ENCODE assay signal across 8 mouse cellular contexts in genomic region chr12:100527241-100527640, GRCm38 (mm10). TPM values are rescaled to one million over a fixed set of nuclear protein-coding genes. Genes with fewer than 3 reads are reported as not detected.
A peak's percentile ranks its signal among the peaks of the same experiment; 100 is the strongest.
DNase-seq lines count a peak whose midpoint lies in the region; ATAC-seq lines count a peak whose summit lies in the region.

No protein-coding gene starts in this region.

- peak overlapping the region; percentile 54 for H3K4me2 ChIP-seq in hindbrain, embryonic 14.5 days (replicated peaks)
- peak overlapping the region; percentile 49 for H3K4me2 ChIP-seq in neural tube, embryonic 14.5 days (ENCODE audit: low read depth, low read length)

- peak; percentile 54 for DNase-seq in left cerebral cortex, postnatal 4 days
- no peak for DNase-seq in left cerebral cortex, postnatal 36 days (ENCODE audit: low spot score in 2 of 2)
- peak; percentile 55 to 60 for DNase-seq in cerebellum, postnatal 36 days
- DNase-seq in hindbrain, embryonic 14.5 days (ENCODE audit: low spot score) = no peak
- no peak for DNase-seq in spleen, postnatal 10 days (ENCODE audit: low spot score in 2 of 2)
- no peak for DNase-seq in gastrocnemius, postnatal 25 days
- no peak for DNase-seq in embryo, embryonic 11 days

- peaks cover 10% of the 10 kb centered on the region for H3K4me1 ChIP-seq in hindbrain, embryonic 14.5 days (replicated peaks; ENCODE audit: control insufficient read depth, insufficient read depth, low read length)
- H3K4me1 ChIP-seq in neural tube, embryonic 14.5 days (ENCODE audit: control insufficient read depth, insufficient read depth, low read length) = peaks cover 11% of the 10 kb centered on the region

- 0 out of 2 replicates have a peak overlapping the region, but pooled peaks have one; percentile 18 for H3K9ac ChIP-seq in hindbrain, embryonic 14.5 days
- H3K9ac ChIP-seq in neural tube, embryonic 14.5 days (replicated peaks; ENCODE audit: low read depth, low read length) = 0 out of 2 replicates have a peak overlapping the region, but pooled peaks have one; percentile 11

- H3K36me3 ChIP-seq in hindbrain, embryonic 14.5 days (replicated peaks; ENCODE audit: control insufficient read depth, insufficient read depth) = no peaks in the 10 kb centered on the region
- no peaks in the 10 kb centered on the region for H3K36me3 ChIP-seq in neural tube, embryonic 14.5 days (ENCODE audit: control insufficient read depth, insufficient read depth, low read length)

- no peaks in the 10 kb centered on the region for H3K9me3 ChIP-seq in hindbrain, embryonic 14.5 days (ENCODE audit: control insufficient read depth, low read length)
- no peaks in the 10 kb centered on the region for H3K9me3 ChIP-seq in neural tube, embryonic 14.5 days (ENCODE audit: control insufficient read depth, low read length)

- peak overlapping the region; percentile 11 for H3K4me3 ChIP-seq in hindbrain, embryonic 14.5 days (replicated peaks; ENCODE audit: low read length)
- H3K4me3 ChIP-seq in neural tube, embryonic 14.5 days (ENCODE audit: low read depth, low read length) = peak overlapping the region; percentile 16; the same call in 1 of the 2 replicates

- H3K27ac ChIP-seq in hindbrain, embryonic 14.5 days = no peak overlapping the region
- no peak overlapping the region for H3K27ac ChIP-seq in neural tube, embryonic 14.5 days (ENCODE audit: low read depth, low read length)

- WGBS in hindbrain, embryonic 14.5 days = 50% methylated on average over 9 of the region's 9 CpGs
- WGBS in neural tube, embryonic 14.5 days = 53% methylated on average over 9 of the region's 9 CpGs

- intact Hi-C loops in left cerebral cortex, postnatal 4 days (cut with DNase I) = no loop called here
- intact Hi-C loops in left cerebral cortex, postnatal 36 days (cut with DNase I) = no loop called here

- H3K27me3 ChIP-seq in hindbrain, embryonic 14.5 days (ENCODE audit: control insufficient read depth, insufficient read depth, low read length) = no peaks in the 10 kb centered on the region
- no peaks in the 10 kb centered on the region for H3K27me3 ChIP-seq in neural tube, embryonic 14.5 days (ENCODE audit: control insufficient read depth, insufficient read depth, low read length)

- ATAC-seq in hindbrain, embryonic 14.5 days (ENCODE audit: low FRiP score) = peak; percentile 16; the same call in 1 of the 2 replicates
- ATAC-seq in neural tube, embryonic 14.5 days (ENCODE audit: low read depth) = 0 out of 2 replicates have a peak, but pooled peaks have one; percentile 18

RNA-seq across cellular contexts. Expression of gene Ttc7b, which starts 6.6 kb away (rescaled TPM):
- 10 to 100 TPM; 78.9 to 85.6 TPM for total RNA-seq in left cerebral cortex, postnatal 4 days (2021)
- 100 to 1,000 TPM; 229 to 246 TPM for total RNA-seq in left cerebral cortex, postnatal 36 days (2021)
- polyA plus RNA-seq in hindbrain, embryonic 14.5 days (2014; fragmentation: Nextera tagmentation; extraction: Ambion mirVana) = 12.2 and 12.4 TPM in 2 replicates
- polyA plus RNA-seq in neural tube, embryonic 14.5 days (2014; fragmentation: Nextera tagmentation; extraction: Ambion mirVana) = 12.5 and 14.0 TPM in 2 replicates
- total RNA-seq in gastrocnemius, postnatal 25 days (2021) = 100 to 1,000 TPM in 1 of 2 experiments, 10 to 100 TPM in 1; 98.3 to 136 TPM

Comparison
In these comparisons a context has a peak if more than half of its experiments do, and no peak if none do; other contexts are left out.
1. DNase-seq: peak in left cerebral cortex, postnatal 4 days (single experiment) and cerebellum, postnatal 36 days (2 of 2); none in left cerebral cortex, postnatal 36 days (0 of 2), hindbrain, embryonic 14.5 days (single experiment), spleen, postnatal 10 days (0 of 2), gastrocnemius, postnatal 25 days (single experiment) and embryo, embryonic 11 days (single experiment).